ENCODE assay signal across 8 mouse cellular contexts in the genomic region with DNA sequence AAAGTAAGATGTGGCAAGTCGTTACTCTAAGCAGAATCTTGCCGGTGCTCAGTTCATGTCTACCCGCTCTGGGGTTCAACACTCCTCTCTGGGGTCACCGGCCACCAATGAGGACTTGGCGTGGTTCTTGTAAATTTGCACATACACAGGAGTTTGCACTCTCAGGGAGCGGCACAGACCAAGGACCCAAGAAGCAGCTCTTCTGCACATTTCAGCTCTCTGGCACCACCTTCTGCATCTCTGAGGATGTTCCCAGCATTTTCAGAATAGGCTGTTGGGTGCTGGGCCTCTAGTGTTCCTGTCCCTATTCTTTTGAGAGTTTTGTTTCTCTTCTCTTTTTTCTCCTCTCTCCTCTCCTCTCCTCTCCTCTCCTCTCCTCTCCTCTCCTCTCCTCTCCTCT. TPM values are rescaled to one million over a fixed set of nuclear protein-coding genes. Genes with fewer than 3 reads are reported as not detected.
DNase-seq lines count a peak whose midpoint lies in the region; ATAC-seq and TF ChIP-seq lines count a peak whose summit lies in the region.

No protein-coding gene starts in this region.

- no peaks in the 10 kb centered on the region for H3K27me3 ChIP-seq in E14TG2a.4 (ENCODE audit: insufficient read depth, low read length)
- no peaks in the 10 kb centered on the region for H3K27me3 ChIP-seq in hindbrain, postnatal 0 days (ENCODE audit: insufficient read depth, low read length)

- TF ChIP-seq CTCF in E14TG2a.4 (conservative IDR thresholded peaks at IDR 0.05; ENCODE audit: low read length), result peak; percentile 45
- peak; percentile 92 for TF ChIP-seq CTCF in cortical plate, adult 2 months (IDR thresholded peaks at IDR 0.05; ENCODE audit: extremely low read depth, insufficient read depth, low read length)
- peak; percentile 81 for TF ChIP-seq CTCF in hindbrain, postnatal 0 days (IDR thresholded peaks at IDR 0.05; ENCODE audit: low read depth)

- peaks cover 50% of the 10 kb centered on the region for H3K4me1 ChIP-seq in E14TG2a.4 (replicated peaks; ENCODE audit: low read depth, low read length)
- no peaks in the 10 kb centered on the region for H3K4me1 ChIP-seq in cortical plate, adult 2 months (ENCODE audit: control insufficient read depth, insufficient read depth, low read length)
- H3K4me1 ChIP-seq in hindbrain, postnatal 0 days (ENCODE audit: insufficient read depth, low read length), result no peaks in the 10 kb centered on the region

- no peak overlapping the region for H3K9ac ChIP-seq in hindbrain, postnatal 0 days (replicated peaks; ENCODE audit: low read length)

- no peak overlapping the region for H3K27ac ChIP-seq in cortical plate, adult 2 months (ENCODE audit: insufficient read depth, low read length)
- H3K27ac ChIP-seq in hindbrain, postnatal 0 days, result no peak overlapping the region

- no peaks in the 10 kb centered on the region for H3K9me3 ChIP-seq in E14TG2a.4 (ENCODE audit: low read length)
- H3K9me3 ChIP-seq in hindbrain, postnatal 0 days (ENCODE audit: low read length), result no peaks in the 10 kb centered on the region

- peak; percentile 9 for DNase-seq in cerebellum, adult 9-10 months
- peak; percentile 85 for DNase-seq in hindbrain, postnatal 0 days (ENCODE audit: low spot score)
- DNase-seq in layer of hippocampus, postnatal 36 days, result peak; percentile 18 to 37
- DNase-seq in naive thymus-derived CD4-positive, alpha-beta T cell, adult 2 months (ENCODE audit: low read depth), result peak; percentile 70
- peak; percentile 20 to 28 for DNase-seq in thymus, postnatal 36 days

- 28% methylated on average over 6 of the region's 6 CpGs for WGBS in hindbrain, postnatal 0 days

- peak overlapping the region; percentile 35; the same call in 1 of the 2 replicates for H3K4me3 ChIP-seq in E14TG2a.4 (replicated peaks; ENCODE audit: low read length)
- H3K4me3 ChIP-seq in cortical plate, adult 2 months (ENCODE audit: insufficient read depth, low read length), result no peak overlapping the region
- no peak overlapping the region for H3K4me3 ChIP-seq in hindbrain, postnatal 0 days (ENCODE audit: low read length)

- TF ChIP-seq POLR2A in cortical plate, adult 2 months (IDR thresholded peaks at IDR 0.05; ENCODE audit: extremely low read depth, insufficient read depth, low read length), result no peak

- ATAC-seq in cerebellum, adult (ENCODE audit: insufficient number of reproducible peaks, low FRiP score, low TSS enrichment), result no peak
- peak; percentile 74; the same call in 1 of the 2 replicates for ATAC-seq in hindbrain, postnatal 0 days

- H3K36me3 ChIP-seq in E14TG2a.4 (ENCODE audit: insufficient read depth, low read length), result no peaks in the 10 kb centered on the region
- no peaks in the 10 kb centered on the region for H3K36me3 ChIP-seq in hindbrain, postnatal 0 days (ENCODE audit: insufficient read depth, low read length)

- H3K4me2 ChIP-seq in hindbrain, postnatal 0 days (ENCODE audit: low read depth, low read length), result no peak overlapping the region

RNA-seq across cellular contexts. Expression of gene B4galnt3, which starts 6.8 kb away (rescaled TPM):
- 0.58 and 0.70 TPM in 2 replicates for polyA plus RNA-seq in cortical plate, adult 2 months (2012; rRNA removed)
- total RNA-seq in hindbrain, postnatal 0 days (2014; rRNA removed), result 1.5 and 2.1 TPM in 2 replicates
- polyA plus RNA-seq in hindbrain, postnatal 0 days (2015; fragmentation: Nextera tagmentation; extraction: Ambion mirVana), result 0.26 and 0.31 TPM in 2 replicates
- total RNA-seq in layer of hippocampus, postnatal 36 days (2021), result under 1 TPM; 0.40 to 0.51 TPM

RNA-seq across cellular contexts. Expression of gene D330020A13Rik, which starts 7.0 kb away (rescaled TPM):
- polyA plus RNA-seq in cortical plate, adult 2 months (2012; rRNA removed), result 0.13 TPM in 1 of 2 replicates, not detected in the other
- total RNA-seq in hindbrain, postnatal 0 days (2014; rRNA removed), result 0.52 TPM in 1 of 2 replicates, not detected in the other
- not detected in 2 replicates for polyA plus RNA-seq in hindbrain, postnatal 0 days (2015; fragmentation: Nextera tagmentation; extraction: Ambion mirVana)
- not detected for total RNA-seq in layer of hippocampus, postnatal 36 days (2021)

Comparison
In these comparisons a context has a peak if more than half of its experiments do, and no peak if none do; other contexts are left out.
1. DNase-seq: peak in every context shown above with its lines; median percentile 85 in hindbrain, postnatal 0 days; 70 in naive thymus-derived CD4-positive, alpha-beta T cell, adult 2 months; 28 in layer of hippocampus, postnatal 36 days; 24 in thymus, postnatal 36 days; 9 in cerebellum, adult 9-10 months.